Mouse (Mus musculus): ENCODE measurements around the gene Cdc14b.

- TF ChIP-seq CTCF (IDR thresholded peaks at IDR 0.05; ENCODE audit: control insufficient read depth, insufficient read depth, insufficient read length) (no peak), USF1 (IDR thresholded peaks at IDR 0.05; ENCODE audit: low read depth) (no peak), MYOD1 (IDR thresholded peaks at IDR 0.05; ENCODE audit: control insufficient read depth, insufficient read length, low read depth) (no peak)
Observed at GRCm38 (mm10) chr13:64253697-64254096, 21.4 kb downstream of the Cdc14b start.
